Mouse (Mus musculus) liver, embryonic 14.5 days (tissue): ENCODE measurements around the gene Atrip.

Experiments
- CTCF ChIP-seq: IDR thresholded peaks from 2 replicates; pipeline ENCODE4 v1.5.1; 2016; ENCODE audit warnings: antibody characterized with exemption, low read depth, control low read depth
- EP300 ChIP-seq: IDR thresholded peaks from 2 replicates; pipeline ENCODE4 v1.6.1; 2016; ENCODE audit warnings: antibody characterized with exemption, low read depth

DNA sequence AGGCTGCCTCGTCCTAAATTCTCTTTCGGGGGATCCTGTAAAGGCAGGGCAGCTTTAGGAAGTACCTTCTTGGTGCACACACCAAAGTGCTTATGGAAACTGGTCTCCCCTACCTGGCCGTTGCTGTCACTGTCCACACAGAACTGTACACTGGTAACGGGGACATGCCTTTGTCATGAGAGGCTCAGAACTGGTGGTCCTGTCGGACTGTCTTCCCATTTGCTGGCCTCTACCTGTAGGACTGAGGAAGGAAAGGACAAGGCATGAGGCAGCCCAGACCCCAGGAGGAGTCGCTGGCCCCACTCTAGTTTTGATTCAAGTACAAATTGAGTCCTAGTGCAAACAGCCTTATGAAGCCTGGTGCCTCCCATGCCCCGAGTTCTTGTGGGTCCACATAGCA is 42.9 kb downstream of the Atrip start:
- no peak for TF ChIP-seq CTCF
- TF ChIP-seq EP300: no peak
